Mouse (Mus musculus): ENCODE data around the gene Dock9. TPM values are rescaled to one million over a fixed set of nuclear protein-coding genes. Genes with fewer than 3 reads are reported as not detected.
A peak's percentile ranks its signal among the peaks of the same experiment; 100 is the strongest.

Dock9 gene
- polyA plus RNA-seq, 1 experiment from 2014 or later, result 11.2 TPM

DNA sequence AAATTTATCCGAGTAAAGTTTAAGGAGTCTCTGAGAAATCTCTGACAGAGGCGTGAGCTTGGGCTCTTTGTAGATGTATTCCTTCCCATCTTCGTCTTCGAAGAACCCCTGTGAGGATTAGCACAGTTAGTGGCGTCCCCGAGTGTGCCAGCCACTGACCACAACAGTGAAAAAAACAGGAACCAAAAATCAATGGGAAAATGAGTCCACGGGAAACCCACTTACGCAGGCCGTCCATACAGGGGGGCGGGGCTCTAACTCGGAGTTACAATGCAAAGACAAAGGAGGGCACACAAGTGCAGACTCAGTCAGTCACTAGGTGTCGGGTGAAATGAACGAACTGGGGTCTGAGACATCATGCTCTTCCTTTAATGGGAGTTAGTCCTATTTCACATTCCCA is 238.6 kb downstream of the Dock9 start:
- no peaks in the 10 kb centered on the region for H3K9me3 ChIP-seq (ENCODE audit: control insufficient read depth, low read length)
- peaks cover 5% of the 10 kb centered on the region for H3K4me1 ChIP-seq (ENCODE audit: control insufficient read depth, insufficient read depth, low read length)
- ATAC-seq (ENCODE audit: low FRiP score, low TSS enrichment), result no peak
- 83% methylated on average over 13 of the region's 13 CpGs for WGBS
- DNase-seq, result no peak
- 0 out of 2 replicates have a peak, but pooled peaks cover 4% of the 10 kb centered on the region for H3K36me3 ChIP-seq (ENCODE audit: control insufficient read depth, insufficient read depth, low read length)
- no peak overlapping the region for H3K27ac ChIP-seq (replicated peaks; ENCODE audit: low read depth, low read length)
- H3K9ac ChIP-seq (replicated peaks; ENCODE audit: low read length), result no peak overlapping the region
- H3K27me3 ChIP-seq (ENCODE audit: control insufficient read depth, insufficient read depth, low read length), result no peaks in the 10 kb centered on the region
- H3K4me3 ChIP-seq (replicated peaks; ENCODE audit: low read depth, low read length), result no peak overlapping the region
- no peak overlapping the region for H3K4me2 ChIP-seq (ENCODE audit: low read length)

DNA sequence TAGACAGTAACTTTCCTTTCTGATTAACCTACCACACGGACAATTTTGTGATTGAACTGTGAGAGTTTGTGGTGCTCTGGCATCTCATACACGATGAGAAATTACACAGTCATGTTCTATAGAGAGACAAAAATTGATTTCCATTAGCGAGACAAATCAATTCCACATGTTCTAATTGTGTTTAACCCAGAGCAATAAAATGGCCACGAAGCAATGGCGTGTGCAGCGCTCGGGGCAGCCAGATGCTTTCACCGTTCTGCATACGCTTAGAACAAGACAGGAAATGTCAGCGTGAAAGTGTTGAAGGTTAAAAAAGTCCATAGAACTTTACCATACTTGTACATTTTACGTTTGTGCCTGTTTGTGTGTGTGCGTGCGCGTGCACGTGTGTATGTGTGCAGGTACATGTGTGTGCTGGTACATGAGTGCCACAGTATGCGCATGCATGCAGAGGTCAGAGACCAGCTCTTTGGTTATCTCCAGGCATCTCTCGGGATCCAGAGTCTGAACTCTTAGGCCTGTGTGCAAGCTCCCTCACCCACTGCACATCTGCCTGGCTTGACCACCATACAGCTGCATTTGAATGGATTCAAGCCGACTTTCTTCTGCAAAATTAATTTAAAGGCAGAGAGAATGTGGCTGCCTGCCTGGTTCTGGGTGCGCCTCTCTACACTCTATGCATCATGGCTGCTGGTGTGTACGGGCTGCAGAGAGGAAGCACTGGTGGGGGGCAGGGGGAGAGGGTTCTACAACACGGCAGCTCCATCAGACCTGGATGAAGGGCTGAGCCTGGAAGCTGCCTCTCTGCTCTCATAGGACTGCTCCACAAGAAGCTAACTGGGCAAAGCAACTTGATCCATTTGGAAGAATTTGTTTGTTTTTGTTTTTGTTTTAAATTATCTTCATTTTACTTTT is 241.0 kb downstream of the Dock9 start:
- peak; percentile 39 for DNase-seq
- 66% methylated on average over 21 of the region's 21 CpGs for WGBS
- no peaks in the 10 kb centered on the region for H3K27me3 ChIP-seq (ENCODE audit: control insufficient read depth, insufficient read depth, low read length)

DNA sequence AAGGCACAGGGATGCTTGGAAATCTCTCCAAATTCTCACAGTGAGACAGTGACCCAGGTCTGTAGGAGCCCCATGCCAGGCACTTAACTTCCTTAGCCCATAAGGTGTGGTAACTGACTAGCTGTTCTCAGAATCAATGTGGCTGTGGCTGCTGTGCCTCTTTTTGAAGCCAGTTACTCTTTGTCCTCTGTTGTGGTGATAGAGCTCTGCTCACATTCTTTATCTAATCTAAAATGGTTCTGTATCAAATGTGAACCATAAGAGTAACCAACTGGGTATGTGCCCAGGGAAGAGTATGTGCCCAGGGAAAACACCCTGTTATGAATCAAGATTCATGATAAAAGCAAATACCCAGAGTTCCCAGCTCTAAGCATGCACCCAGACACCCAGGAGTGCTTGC is 243.9 kb downstream of the Dock9 start:
- peaks cover 8% of the 10 kb centered on the region; the same call in 1 of the 2 replicates for H3K36me3 ChIP-seq (ENCODE audit: control insufficient read depth, insufficient read depth, low read length)
- H3K27me3 ChIP-seq (ENCODE audit: control insufficient read depth, insufficient read depth, low read length), result no peaks in the 10 kb centered on the region
- DNase-seq (no peak), ATAC-seq (ENCODE audit: low FRiP score, low TSS enrichment) (no peak)
- H3K4me3 ChIP-seq (replicated peaks; ENCODE audit: low read depth, low read length), result no peak overlapping the region
- H3K4me2 ChIP-seq (ENCODE audit: low read length), result no peak overlapping the region
- H3K4me1 ChIP-seq (ENCODE audit: control insufficient read depth, insufficient read depth, low read length), result no peaks in the 10 kb centered on the region
- H3K27ac ChIP-seq (replicated peaks; ENCODE audit: low read depth, low read length), result no peak overlapping the region
- H3K9me3 ChIP-seq (ENCODE audit: control insufficient read depth, low read length), result no peaks in the 10 kb centered on the region
- H3K9ac ChIP-seq (replicated peaks; ENCODE audit: low read length), result no peak overlapping the region

More for the DNA sequence above, 241.0 kb downstream of the Dock9 start:
- no peak overlapping the region for H3K4me3 ChIP-seq (replicated peaks; ENCODE audit: low read depth, low read length)
- no peak overlapping the region for H3K9ac ChIP-seq (replicated peaks; ENCODE audit: low read length)
- H3K4me1 ChIP-seq (ENCODE audit: control insufficient read depth, insufficient read depth, low read length), result no peaks in the 10 kb centered on the region
- 0 out of 2 replicates have a peak, but pooled peaks cover 3% of the 10 kb centered on the region for H3K36me3 ChIP-seq (ENCODE audit: control insufficient read depth, insufficient read depth, low read length)
- no peak for ATAC-seq (ENCODE audit: low FRiP score, low TSS enrichment)
- no peak overlapping the region for H3K27ac ChIP-seq (replicated peaks; ENCODE audit: low read depth, low read length)
- no peak overlapping the region for H3K4me2 ChIP-seq (ENCODE audit: low read length)
- no peaks in the 10 kb centered on the region for H3K9me3 ChIP-seq (ENCODE audit: control insufficient read depth, low read length)

DNA sequence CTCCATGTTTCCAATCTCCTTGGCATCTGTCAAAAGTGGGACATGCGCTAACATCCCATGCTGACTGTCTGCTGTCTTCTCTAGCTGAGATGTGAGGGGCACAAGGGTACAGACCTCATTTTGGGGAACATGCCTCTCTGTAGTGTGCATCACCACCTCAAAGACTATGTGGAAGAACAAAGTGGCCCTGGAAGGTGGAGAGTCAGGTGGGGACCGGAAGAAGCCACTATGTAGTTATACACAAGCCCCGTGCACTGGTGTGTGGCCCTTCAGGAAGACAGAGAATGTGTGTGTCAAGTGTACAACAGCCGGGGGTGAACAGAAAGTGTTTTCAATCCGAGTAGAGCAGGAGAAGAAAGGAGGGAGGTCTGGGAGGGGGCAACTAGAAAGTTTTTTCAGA is 245.1 kb downstream of the Dock9 start:
- ATAC-seq (ENCODE audit: low FRiP score, low TSS enrichment) (no peak), DNase-seq (no peak)
- Histone ChIP-seq H3K36me3 (ENCODE audit: control insufficient read depth, insufficient read depth, low read length) (peaks cover 8% of the 10 kb centered on the region; the same call in 1 of the 2 replicates), H3K4me3 (replicated peaks; ENCODE audit: low read depth, low read length) (no peak overlapping the region), H3K27ac (replicated peaks; ENCODE audit: low read depth, low read length) (no peak overlapping the region), H3K4me2 (ENCODE audit: low read length) (no peak overlapping the region), H3K4me1 (ENCODE audit: control insufficient read depth, insufficient read depth, low read length) (no peaks in the 10 kb centered on the region), H3K9me3 (ENCODE audit: control insufficient read depth, low read length) (no peaks in the 10 kb centered on the region), H3K9ac (replicated peaks; ENCODE audit: low read length) (no peak overlapping the region), H3K27me3 (ENCODE audit: control insufficient read depth, insufficient read depth, low read length) (no peaks in the 10 kb centered on the region)
- WGBS, result 79% methylated on average over 5 of the region's 5 CpGs

DNA sequence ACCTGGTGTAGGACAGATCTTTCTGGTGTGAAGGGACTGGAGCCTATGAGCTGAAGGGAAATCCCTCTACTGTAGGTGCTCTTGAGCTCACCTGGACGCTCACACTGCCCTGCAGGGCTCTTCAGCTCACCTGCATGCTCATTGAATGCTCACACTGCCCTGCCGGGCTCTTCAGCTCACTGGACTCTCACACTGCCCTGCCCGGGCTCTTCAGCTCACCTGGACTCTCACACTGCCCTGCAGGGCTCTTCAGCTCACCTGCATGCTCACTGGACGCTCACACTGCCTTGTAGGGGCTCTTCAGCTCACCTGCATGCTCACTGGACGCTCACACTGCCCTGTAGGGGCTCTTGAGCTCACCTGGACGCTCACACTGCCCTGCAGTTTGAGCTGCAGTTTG is 247.8 kb downstream of the Dock9 start:
- Histone ChIP-seq H3K36me3 (ENCODE audit: control insufficient read depth, insufficient read depth, low read length) (peaks cover 12% of the 10 kb centered on the region; the same call in 1 of the 2 replicates), H3K4me1 (ENCODE audit: control insufficient read depth, insufficient read depth, low read length) (no peaks in the 10 kb centered on the region), H3K4me3 (replicated peaks; ENCODE audit: low read depth, low read length) (no peak overlapping the region), H3K27me3 (ENCODE audit: control insufficient read depth, insufficient read depth, low read length) (no peaks in the 10 kb centered on the region), H3K27ac (replicated peaks; ENCODE audit: low read depth, low read length) (no peak overlapping the region), H3K9ac (replicated peaks; ENCODE audit: low read length) (no peak overlapping the region), H3K4me2 (ENCODE audit: low read length) (no peak overlapping the region), H3K9me3 (ENCODE audit: control insufficient read depth, low read length) (no peaks in the 10 kb centered on the region)
- 80% methylated on average over 6 of the region's 6 CpGs for WGBS
- no peak for ATAC-seq (ENCODE audit: low FRiP score, low TSS enrichment)
- no peak for DNase-seq

DNA sequence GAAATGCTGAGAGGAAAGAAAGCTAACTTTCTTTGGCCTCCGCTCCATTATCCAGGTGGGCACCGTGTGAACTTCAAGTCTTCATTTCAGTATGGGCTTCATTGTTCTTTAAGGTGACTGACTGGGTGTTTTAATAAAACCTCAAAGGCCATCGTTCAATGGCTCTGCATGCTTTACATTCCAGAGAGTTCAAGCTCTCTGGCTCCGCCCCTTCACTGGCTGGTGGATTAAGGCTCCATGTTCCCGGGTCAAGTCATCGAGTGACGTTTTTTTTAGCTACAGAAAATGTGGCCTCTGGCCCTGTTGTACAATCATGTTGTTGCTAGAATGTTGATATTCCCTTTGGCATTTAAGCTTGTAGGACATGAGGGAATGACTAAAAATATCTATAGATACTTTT is 249.9 kb downstream of the Dock9 start:
- Histone ChIP-seq H3K4me2 (ENCODE audit: low read length) (no peak overlapping the region), H3K4me3 (replicated peaks; ENCODE audit: low read depth, low read length) (no peak overlapping the region), H3K27ac (replicated peaks; ENCODE audit: low read depth, low read length) (no peak overlapping the region), H3K27me3 (ENCODE audit: control insufficient read depth, insufficient read depth, low read length) (no peaks in the 10 kb centered on the region), H3K9me3 (ENCODE audit: control insufficient read depth, low read length) (no peaks in the 10 kb centered on the region), H3K9ac (replicated peaks; ENCODE audit: low read length) (no peak overlapping the region), H3K4me1 (ENCODE audit: control insufficient read depth, insufficient read depth, low read length) (no peaks in the 10 kb centered on the region), H3K36me3 (ENCODE audit: control insufficient read depth, insufficient read depth, low read length) (peaks cover 12% of the 10 kb centered on the region; the same call in 1 of the 2 replicates)
- no peak for ATAC-seq (ENCODE audit: low FRiP score, low TSS enrichment)
- no peak for DNase-seq
- WGBS, result 33% methylated on average over 7 of the region's 7 CpGs

DNA sequence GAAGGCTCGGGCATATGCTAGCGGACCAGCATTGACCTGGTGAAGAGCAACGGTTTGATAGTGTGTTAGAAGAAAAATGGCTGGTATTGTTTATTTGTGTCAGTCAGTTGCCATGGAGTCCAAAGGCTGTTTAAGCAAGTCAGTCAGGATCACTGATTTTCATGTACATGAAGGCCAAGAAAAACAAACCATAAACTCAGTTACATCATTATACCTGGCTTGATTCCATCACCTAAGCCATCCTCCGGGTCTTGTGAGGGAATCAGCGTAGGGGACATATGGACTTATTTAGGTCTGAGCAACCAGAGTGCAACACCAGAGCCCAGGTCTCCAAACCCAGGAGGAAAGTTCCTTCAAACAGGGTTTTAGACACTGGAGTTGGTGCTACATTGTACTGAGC is 251.0 kb downstream of the Dock9 start:
- WGBS, result 93% methylated on average over 5 of the region's 5 CpGs
- no peak for DNase-seq
- Histone ChIP-seq H3K27me3 (ENCODE audit: control insufficient read depth, insufficient read depth, low read length) (no peaks in the 10 kb centered on the region), H3K9ac (replicated peaks; ENCODE audit: low read length) (no peak overlapping the region), H3K27ac (replicated peaks; ENCODE audit: low read depth, low read length) (no peak overlapping the region), H3K4me3 (replicated peaks; ENCODE audit: low read depth, low read length) (no peak overlapping the region), H3K4me2 (ENCODE audit: low read length) (no peak overlapping the region), H3K9me3 (ENCODE audit: control insufficient read depth, low read length) (no peaks in the 10 kb centered on the region), H3K4me1 (ENCODE audit: control insufficient read depth, insufficient read depth, low read length) (no peaks in the 10 kb centered on the region), H3K36me3 (ENCODE audit: control insufficient read depth, insufficient read depth, low read length) (peaks cover 12% of the 10 kb centered on the region; the same call in 1 of the 2 replicates)
- ATAC-seq (ENCODE audit: low FRiP score, low TSS enrichment), result no peak

DNA sequence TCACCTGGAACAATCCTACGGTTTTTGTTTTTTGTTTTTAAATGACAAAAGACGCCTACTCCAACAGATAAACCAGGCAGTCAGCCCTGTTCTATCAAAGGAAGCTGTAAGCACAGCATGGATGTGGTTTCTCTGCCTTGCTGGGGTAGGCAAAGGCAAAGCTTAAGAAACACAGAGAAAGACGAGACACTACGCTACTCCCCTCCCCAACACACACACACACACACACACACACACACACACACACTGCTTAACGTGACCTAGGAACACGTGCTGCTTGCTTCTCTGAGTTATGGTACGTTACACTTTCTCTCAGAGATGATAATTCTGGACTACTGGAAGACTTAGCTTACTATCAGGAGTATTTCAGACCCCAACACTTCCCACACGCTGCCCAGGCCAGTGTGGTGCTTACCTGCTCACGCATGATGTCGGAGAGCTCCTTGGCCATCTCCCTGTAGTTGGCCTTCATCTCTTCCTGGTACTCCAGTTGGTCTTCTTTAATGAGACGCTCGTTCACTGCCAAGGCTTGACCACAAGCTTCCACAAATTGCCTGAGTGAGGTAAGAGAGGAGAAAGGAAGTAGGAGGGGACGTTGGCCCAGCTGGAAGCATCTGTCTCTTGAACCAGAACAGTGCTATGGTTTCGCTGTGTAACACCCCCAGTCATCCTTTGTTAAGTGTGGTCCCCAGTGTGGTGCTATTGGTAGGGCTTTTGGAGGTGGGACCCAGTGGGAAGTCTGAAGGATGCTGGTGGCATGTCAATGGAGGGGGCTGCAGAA is 251.9 kb downstream of the Dock9 start:
- no peaks in the 10 kb centered on the region for H3K27me3 ChIP-seq (ENCODE audit: control insufficient read depth, insufficient read depth, low read length)
- ATAC-seq (ENCODE audit: low FRiP score, low TSS enrichment) (no peak), DNase-seq (no peak)
- WGBS, result 87% methylated on average over 14 of the region's 14 CpGs
- no peak overlapping the region for H3K4me3 ChIP-seq (replicated peaks; ENCODE audit: low read depth, low read length)
- H3K9me3 ChIP-seq (ENCODE audit: control insufficient read depth, low read length), result no peaks in the 10 kb centered on the region
- peaks cover 12% of the 10 kb centered on the region; the same call in 1 of the 2 replicates for H3K36me3 ChIP-seq (ENCODE audit: control insufficient read depth, insufficient read depth, low read length)
- H3K27ac ChIP-seq (replicated peaks; ENCODE audit: low read depth, low read length), result no peak overlapping the region
- H3K9ac ChIP-seq (replicated peaks; ENCODE audit: low read length), result no peak overlapping the region
- H3K4me2 ChIP-seq (ENCODE audit: low read length), result no peak overlapping the region
- no peaks in the 10 kb centered on the region for H3K4me1 ChIP-seq (ENCODE audit: control insufficient read depth, insufficient read depth, low read length)

All from midbrain, embryonic 14.5 days (tissue).